Mouse (Mus musculus): Measurements from ENCODE around the gene Olfr1465. TPM values are rescaled to one million over a fixed set of nuclear protein-coding genes. Genes with fewer than 3 reads are reported as not detected.

Gene Olfr1465
- polyA plus RNA-seq (2012; rRNA removed) = not detected in 2 replicates

GRCm38 (mm10) chr19:13315441-13315840 lies at the start of gene Olfr1465:
Olfr1465 (minus strand) TSS chr19:13315541.

GRCm38 (mm10) chr19:13361936-13362335 lies 46.6 kb upstream of the Olfr1465 start, which contains the start of gene Olfr1467:
Olfr1467 (plus strand) TSS chr19:13362236.

GRCm38 (mm10) chr19:13338562-13338961 lies 23.2 kb upstream of the Olfr1465 start, which contains the start of gene Olfr1466:
Olfr1466 (plus strand) TSS chr19:13338862.

Other genes with a start within 250 kb of the Olfr1465 start
- not detected in 2 replicates for gene Olfr1457, start 217.7 kb downstream of the Olfr1465 start, polyA plus RNA-seq (2012; rRNA removed)
- not detected in 2 replicates for gene Olfr1458, start 208.8 kb downstream of the Olfr1465 start, polyA plus RNA-seq (2012; rRNA removed)
- not detected in 2 replicates for gene Olfr1459, start 166.0 kb downstream of the Olfr1465 start, polyA plus RNA-seq (2012; rRNA removed)
- not detected in 2 replicates for gene Olfr1461, start 152.5 kb downstream of the Olfr1465 start, polyA plus RNA-seq (2012; rRNA removed)
- not detected in 2 replicates for gene Olfr1462, start 129.8 kb downstream of the Olfr1465 start, polyA plus RNA-seq (2012; rRNA removed)
- gene Olfr1463, start 84.2 kb downstream of the Olfr1465 start, polyA plus RNA-seq (2012; rRNA removed) = not detected in 2 replicates
- gene Olfr1466, start 23.3 kb upstream of the Olfr1465 start, polyA plus RNA-seq (2012; rRNA removed) = not detected in 2 replicates
- gene Olfr1467, start 46.7 kb upstream of the Olfr1465 start, polyA plus RNA-seq (2012; rRNA removed) = not detected in 2 replicates
- gene Olfr1469, start 92.3 kb upstream of the Olfr1465 start, polyA plus RNA-seq (2012; rRNA removed) = not detected in 2 replicates
- gene Olfr1471, start 127.9 kb upstream of the Olfr1465 start, polyA plus RNA-seq (2012; rRNA removed) = not detected in 2 replicates
- gene Olfr1472, start 140.5 kb upstream of the Olfr1465 start, polyA plus RNA-seq (2012; rRNA removed) = not detected in 2 replicates
- not detected in 2 replicates for gene Olfr1474, start 154.0 kb upstream of the Olfr1465 start, polyA plus RNA-seq (2012; rRNA removed)
- gene Olfr1475, start 164.7 kb upstream of the Olfr1465 start, polyA plus RNA-seq (2012; rRNA removed) = not detected in 2 replicates
- gene Olfr1477, start 185.0 kb upstream of the Olfr1465 start, polyA plus RNA-seq (2012; rRNA removed) = not detected in 2 replicates
- not detected in 2 replicates for gene Olfr1480, start 212.4 kb upstream of the Olfr1465 start, polyA plus RNA-seq (2012; rRNA removed)

Measured in colon, adult 2 months (tissue).